Mouse (Mus musculus) midbrain, embryonic 14.5 days (tissue): Measurements from ENCODE around the gene Pde1b. TPM values are rescaled to one million over a fixed set of nuclear protein-coding genes. Genes with fewer than 3 reads are reported as not detected.
A peak's percentile ranks its signal among the peaks of the same experiment; 100 is the strongest.

Source experiments
- ATAC-seq: fragments of 200-750 bp; cut with Nextera tagmentation; 2 replicates; pipeline ENCODE4 v1.8.0; 2017; ENCODE audit warnings: moderate number of reproducible peaks, moderate library complexity; ENCODE audit not compliant: low FRiP score, low TSS enrichment
- DNase-seq: peaks from one replicate; pipeline ENCODE4 v3.0.0-alpha.2; 2015
- H3K27ac ChIP-seq: fragments of 300-500 bp; sonication (generic); replicated peaks from 2 replicates; pipeline ENCODE4 v1.5.1; 2014; ENCODE audit warnings: mild to moderate bottlenecking, low read depth, low read length, moderate library complexity
- H3K27me3 ChIP-seq: fragments of 300-500 bp; sonication (generic); 2 replicates; pipeline ENCODE4 v1.6.1; 2014; ENCODE audit warnings: low read length, control low read depth, mixed read lengths; ENCODE audit not compliant: control insufficient read depth, insufficient read depth
- H3K36me3 ChIP-seq: fragments of 300-500 bp; sonication (generic); 2 replicates; pipeline ENCODE4 v1.6.1; 2014; ENCODE audit warnings: low read length, control low read depth; ENCODE audit not compliant: control insufficient read depth, insufficient read depth
- H3K4me1 ChIP-seq: fragments of 300-500 bp; sonication (generic); 2 replicates; pipeline ENCODE4 v1.6.1; 2014; ENCODE audit warnings: mild to moderate bottlenecking, antibody characterized with exemption, low read length, control low read depth; ENCODE audit not compliant: control insufficient read depth, insufficient read depth
- H3K4me2 ChIP-seq: fragments of 300-500 bp; sonication (generic); 2 replicates; pipeline ENCODE4 v1.6.1; 2014; ENCODE audit warnings: mild to moderate bottlenecking, low read length, moderate library complexity
- H3K4me3 ChIP-seq: fragments of 300-500 bp; sonication (generic); replicated peaks from 2 replicates; pipeline ENCODE4 v1.5.1; 2014; ENCODE audit warnings: low read depth, low read length
- H3K9ac ChIP-seq: fragments of 300-500 bp; sonication (generic); replicated peaks from 2 replicates; pipeline ENCODE4 v1.6.1; 2014; ENCODE audit warnings: mild to moderate bottlenecking, low read length, moderate library complexity
- H3K9me3 ChIP-seq: fragments of 300-500 bp; sonication (generic); 2 replicates; pipeline ENCODE4 v1.6.1; 2016; ENCODE audit warnings: low read length, control low read depth, mixed read lengths; ENCODE audit not compliant: control insufficient read depth
- WGBS: fragments of 180-500 bp; shearing (Covaris S2); extraction: QIAGEN DNeasy Blood & Tissue Kit; methylation state at CpG from one replicate; pipeline ENCODE4 v1.1.7; 2014; 5-methylcytosine and 5-hydroxymethylcytosine counted together
- polyA plus RNA-seq: library from polyadenylated mRNA; unstranded; fragments of >200 nt; fragmentation: Nextera tagmentation; extraction: Ambion mirVana; gene quantifications from 2 replicates; pipeline ENCODE4 v1.2.1, GENCODE M21; 2014

Gene Pde1b
- polyA plus RNA-seq, 1 experiment from 2014 or later = 90.8 TPM

DNA sequence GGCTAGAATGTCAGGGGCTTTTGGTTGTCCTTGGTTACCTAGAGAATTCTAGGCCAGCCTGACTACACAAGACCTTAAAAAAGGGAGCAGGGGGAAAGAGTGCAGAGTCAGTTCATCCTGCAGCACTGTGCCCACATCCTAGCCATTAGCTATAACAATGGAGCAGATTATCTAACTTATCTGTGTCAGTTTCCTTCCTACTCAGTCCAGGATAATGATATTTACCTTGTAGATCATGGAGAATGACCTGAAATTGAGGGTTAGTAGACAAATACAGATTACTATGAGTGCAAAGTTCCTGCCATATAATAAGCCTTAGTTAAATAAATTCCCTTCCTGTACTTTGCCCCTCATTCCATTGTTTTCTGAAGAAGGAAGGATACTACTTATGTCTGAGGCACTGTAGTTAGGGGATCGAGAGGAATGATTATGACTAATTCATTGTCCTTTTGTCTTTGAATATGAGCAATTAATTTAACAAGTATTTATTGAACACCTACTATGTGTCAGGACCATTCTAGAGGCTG lies 23.7 kb upstream of the Pde1b start:
- Histone ChIP-seq H3K27ac (no peak overlapping the region), H3K27me3 (no peaks in the 10 kb centered on the region), H3K36me3 (no peaks in the 10 kb centered on the region), H3K4me1 (0 out of 2 replicates have a peak, but pooled peaks cover 3% of the 10 kb centered on the region), H3K4me2 (no peak overlapping the region), H3K4me3 (no peak overlapping the region), H3K9ac (no peak overlapping the region), H3K9me3 (no peaks in the 10 kb centered on the region)
- 77% methylated on average over 1 of the region's 1 CpGs for WGBS
- ATAC-seq (no peak), DNase-seq (no peak)

DNA sequence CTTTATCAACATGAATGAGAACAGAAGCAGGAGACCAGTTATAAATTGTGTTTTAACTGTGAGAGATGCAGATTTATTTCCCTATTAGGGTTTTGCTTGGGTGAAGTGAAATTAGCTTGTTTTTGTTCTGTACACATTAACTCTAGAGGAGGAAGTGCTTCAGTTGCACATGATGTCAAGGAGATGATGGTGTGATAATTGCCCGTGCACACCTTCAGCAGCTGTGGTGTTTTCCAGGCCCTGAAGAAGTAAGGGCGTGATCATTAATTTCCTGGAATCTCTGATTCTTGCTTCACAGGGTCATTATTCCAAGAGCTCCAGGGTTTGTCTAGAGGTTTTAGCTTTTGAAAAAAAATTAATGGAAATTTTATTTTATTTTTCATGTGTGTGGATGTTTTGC lies 22.7 kb upstream of the Pde1b start:
- peaks cover 12% of the 10 kb centered on the region for H3K4me1 ChIP-seq
- no peak for ATAC-seq

DNA sequence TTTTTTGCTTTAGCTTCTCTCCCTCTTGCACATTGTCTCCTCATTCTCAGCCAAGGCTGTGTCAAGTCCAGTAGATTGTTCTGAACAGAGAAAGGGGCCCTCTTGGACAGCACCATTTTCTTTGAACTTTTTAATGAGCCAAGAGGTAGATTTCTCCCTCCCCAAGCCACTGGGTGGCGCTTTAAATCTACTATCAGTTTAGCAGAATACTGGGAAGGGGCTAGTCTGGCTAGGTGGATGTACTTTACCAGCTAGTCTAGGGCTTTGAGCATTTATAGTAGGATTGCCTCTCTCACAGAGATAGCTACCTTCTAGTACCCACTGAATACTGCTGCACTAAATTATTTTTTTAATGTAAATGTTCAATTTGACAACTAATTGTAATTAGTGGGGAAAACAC lies 20.3 kb upstream of the Pde1b start:
- H3K4me2 ChIP-seq = no peak overlapping the region
- WGBS = 0% methylated on average over 1 of the region's 1 CpGs
- no peaks in the 10 kb centered on the region for H3K27me3 ChIP-seq
- DNase-seq (peak; percentile 89), ATAC-seq (no peak; the same call in 1 of the 2 replicates)
- peaks cover 13% of the 10 kb centered on the region for H3K4me1 ChIP-seq
- no peaks in the 10 kb centered on the region for H3K36me3 ChIP-seq
- H3K27ac ChIP-seq = no peak overlapping the region
- H3K9ac ChIP-seq = no peak overlapping the region
- no peak overlapping the region for H3K4me3 ChIP-seq
- H3K9me3 ChIP-seq = no peaks in the 10 kb centered on the region

More for the DNA sequence above, 22.7 kb upstream of the Pde1b start:
- no peak overlapping the region for H3K27ac ChIP-seq
- H3K9ac ChIP-seq = no peak overlapping the region
- 82% methylated on average over 2 of the region's 2 CpGs for WGBS
- H3K36me3 ChIP-seq = no peaks in the 10 kb centered on the region
- H3K4me2 ChIP-seq = no peak overlapping the region
- H3K27me3 ChIP-seq = no peaks in the 10 kb centered on the region
- H3K4me3 ChIP-seq = no peak overlapping the region
- no peak for DNase-seq
- no peaks in the 10 kb centered on the region for H3K9me3 ChIP-seq

- Histone ChIP-seq H3K27me3 (no peaks in the 10 kb centered on the region), H3K27ac (peak overlapping the region; percentile 66), H3K4me3 (no peak overlapping the region), H3K9me3 (no peaks in the 10 kb centered on the region), H3K4me2 (no peak overlapping the region), H3K36me3 (no peaks in the 10 kb centered on the region), H3K4me1 (peaks cover 13% of the 10 kb centered on the region), H3K9ac (no peak overlapping the region)
- 21% methylated on average over 2 of the region's 2 CpGs for WGBS
- peak; percentile 49 for DNase-seq
- ATAC-seq = no peak
Observed at GRCm38 (mm10) chr15:103484490-103484889, 18.3 kb upstream of the Pde1b start.

- Histone ChIP-seq H3K4me1 (peaks cover 13% of the 10 kb centered on the region), H3K27me3 (no peaks in the 10 kb centered on the region), H3K4me2 (no peak overlapping the region), H3K9ac (no peak overlapping the region), H3K9me3 (no peaks in the 10 kb centered on the region), H3K36me3 (no peaks in the 10 kb centered on the region), H3K4me3 (no peak overlapping the region), H3K27ac (peak overlapping the region; percentile 66)
- DNase-seq (peak; percentile 65), ATAC-seq (no peak)
- 28% methylated on average over 3 of the region's 3 CpGs for WGBS
Observed at GRCm38 (mm10) chr15:103485106-103485505, 17.7 kb upstream of the Pde1b start.

- 69% methylated on average over 1 of the region's 1 CpGs for WGBS
- Histone ChIP-seq H3K36me3 (no peaks in the 10 kb centered on the region), H3K27ac (no peak overlapping the region), H3K4me1 (peaks cover 13% of the 10 kb centered on the region), H3K4me2 (no peak overlapping the region), H3K9me3 (no peaks in the 10 kb centered on the region), H3K27me3 (no peaks in the 10 kb centered on the region), H3K9ac (no peak overlapping the region), H3K4me3 (no peak overlapping the region)
- ATAC-seq (no peak), DNase-seq (no peak)
Observed at GRCm38 (mm10) chr15:103486658-103487057, 16.2 kb upstream of the Pde1b start.

DNA sequence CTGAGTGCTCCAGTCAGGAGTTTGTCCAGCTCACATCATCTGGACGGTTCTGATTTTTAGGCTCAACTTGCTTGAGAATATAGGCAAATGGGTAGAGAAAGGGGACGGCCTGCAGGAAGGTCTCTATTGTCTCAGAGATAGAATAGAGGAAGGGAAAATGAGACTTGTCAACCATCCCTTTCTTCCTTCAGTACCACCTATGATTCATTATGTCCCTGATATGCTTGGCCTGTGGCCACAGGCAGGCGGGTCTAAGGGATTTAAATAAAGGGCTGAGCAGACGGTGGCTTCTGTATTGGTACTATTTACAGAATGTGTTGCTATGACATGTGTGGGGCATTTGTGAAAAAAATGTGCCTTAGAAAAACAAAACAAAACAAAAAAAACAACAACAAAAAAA lies 14.5 kb upstream of the Pde1b start:
- Histone ChIP-seq H3K27me3 (no peaks in the 10 kb centered on the region), H3K4me2 (no peak overlapping the region), H3K27ac (no peak overlapping the region), H3K9me3 (no peaks in the 10 kb centered on the region), H3K36me3 (no peaks in the 10 kb centered on the region), H3K9ac (no peak overlapping the region), H3K4me3 (no peak overlapping the region), H3K4me1 (peaks cover 10% of the 10 kb centered on the region)
- 48% methylated on average over 4 of the region's 4 CpGs for WGBS
- DNase-seq = no peak
- no peak for ATAC-seq

DNA sequence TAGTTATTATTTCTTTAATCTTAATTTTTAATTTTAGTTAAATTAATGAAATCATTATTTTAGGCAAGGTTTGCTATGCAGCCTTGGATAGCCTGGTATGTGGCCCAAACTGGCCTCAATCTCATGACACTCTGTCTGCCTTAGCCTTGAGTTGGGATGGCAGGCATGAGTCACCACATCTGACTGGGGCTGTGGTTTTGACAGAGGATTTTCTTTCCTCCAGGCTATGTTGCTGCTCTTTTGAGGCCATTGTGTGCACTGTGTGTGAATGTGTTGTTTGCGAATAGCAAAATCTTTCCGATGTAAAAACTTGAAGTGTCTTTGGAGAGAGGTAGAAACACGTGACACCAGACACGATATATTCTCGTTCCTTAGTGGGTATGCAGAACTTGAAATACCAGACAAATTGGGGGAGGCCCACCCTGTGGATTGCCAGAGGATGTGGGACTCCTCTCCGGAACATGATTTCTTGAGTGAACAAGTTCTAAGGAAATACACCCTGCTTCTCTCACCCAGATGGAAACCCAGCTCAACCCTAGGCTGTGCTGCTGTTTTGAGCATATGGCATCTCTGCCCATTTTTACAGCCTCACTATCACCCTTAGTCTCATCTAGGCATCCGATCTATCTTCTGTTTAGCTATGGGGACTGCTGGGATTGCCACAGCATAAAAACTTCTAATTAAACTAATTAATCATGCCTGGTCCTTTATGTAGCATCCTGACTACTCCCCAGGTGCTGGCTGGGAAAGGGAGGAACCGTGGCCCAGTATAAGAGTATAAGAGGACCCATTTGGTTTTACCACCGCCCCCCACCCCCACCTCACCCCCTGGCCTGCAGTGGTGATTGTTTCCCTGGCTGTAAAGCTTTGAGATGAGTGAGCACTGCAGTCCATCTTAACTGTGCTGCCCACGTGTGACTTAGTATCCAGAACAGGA lies 6.4 kb upstream of the Pde1b start:
- Histone ChIP-seq H3K27ac (no peak overlapping the region), H3K36me3 (no peaks in the 10 kb centered on the region), H3K4me3 (no peak overlapping the region), H3K9me3 (no peaks in the 10 kb centered on the region), H3K27me3 (no peaks in the 10 kb centered on the region), H3K4me1 (peaks cover 14% of the 10 kb centered on the region), H3K4me2 (no peak overlapping the region), H3K9ac (no peak overlapping the region)
- ATAC-seq (no peak), DNase-seq (no peak)
- 78% methylated on average over 10 of the region's 10 CpGs for WGBS

- Histone ChIP-seq H3K36me3 (no peaks in the 10 kb centered on the region), H3K4me2 (no peak overlapping the region), H3K4me3 (no peak overlapping the region), H3K27ac (no peak overlapping the region), H3K9me3 (no peaks in the 10 kb centered on the region), H3K27me3 (no peaks in the 10 kb centered on the region), H3K9ac (no peak overlapping the region), H3K4me1 (peaks cover 14% of the 10 kb centered on the region)
- DNase-seq (no peak), ATAC-seq (no peak)
- 32% methylated on average over 3 of the region's 3 CpGs for whole genome bisulfite sequencing
Observed at GRCm38 (mm10) chr15:103498157-103498556, 4.7 kb upstream of the Pde1b start.
